Mouse (Mus musculus): ENCODE data around the gene Psmd14. TPM values are rescaled to one million over a fixed set of nuclear protein-coding genes. Genes with fewer than 3 reads are reported as not detected.

Gene Psmd14
- 195 and 197 TPM in 2 replicates for polyA plus RNA-seq (2016; fragmentation: Nextera tagmentation; extraction: Ambion mirVana)

- peak; percentile 96 for ATAC-seq (ENCODE audit: insufficient number of reproducible peaks, insufficient read depth, low FRiP score, low TSS enrichment, low read depth)
- Histone ChIP-seq H3K4me2 (peak within 1 kb of the TSS; percentile 70), H3K4me3 (replicated peaks) (peak within 1 kb of the TSS; percentile 94), H3K27me3 (no peaks in the 10 kb centered on the region), H3K4me1 (replicated peaks) (peaks cover 11% of the 10 kb centered on the region), H3K9me3 (no peaks in the 10 kb centered on the region), H3K36me3 (0 out of 2 replicates have a peak, but pooled peaks cover 5% of the 10 kb centered on the region), H3K27ac (peak within 1 kb of the TSS; percentile 85), H3K9ac (replicated peaks) (peak within 1 kb of the TSS; percentile 87)
- 6% methylated on average over 50 of the region's 52 CpGs for WGBS
Measured at GRCm38 (mm10) chr2:61711108-61712040, at the start of gene Psmd14. TSS of gene Psmd14 (plus strand) at chr2:61711694.

- H3K27ac ChIP-seq: no peak overlapping the region
Measured at GRCm38 (mm10) chr2:61662833-61663232, 48.7 kb upstream of the Psmd14 start.

GRCm38 (mm10) chr2:61663573-61664241, 47.8 kb upstream of the Psmd14 start:
- H3K4me2 ChIP-seq: no peak overlapping the region
- no peak for ATAC-seq (ENCODE audit: insufficient number of reproducible peaks, insufficient read depth, low FRiP score, low TSS enrichment, low read depth)
- no peak overlapping the region for H3K27ac ChIP-seq
- WGBS: 69% methylated on average over 10 of the region's 10 CpGs
- no peaks in the 10 kb centered on the region for H3K9me3 ChIP-seq
- no peak overlapping the region for H3K4me3 ChIP-seq (replicated peaks)
- no peak overlapping the region for H3K9ac ChIP-seq (replicated peaks)
- no peaks in the 10 kb centered on the region; the same call in 1 of the 2 replicates for H3K4me1 ChIP-seq (replicated peaks)
- H3K36me3 ChIP-seq: no peaks in the 10 kb centered on the region
- 0 out of 2 replicates have a peak, but pooled peaks cover 4% of the 10 kb centered on the region for H3K27me3 ChIP-seq

More at GRCm38 (mm10) chr2:61662833-61663232, 48.7 kb upstream of the Psmd14 start:
- Histone ChIP-seq H3K4me1 (replicated peaks) (no peaks in the 10 kb centered on the region; the same call in 1 of the 2 replicates), H3K4me2 (no peak overlapping the region), H3K27me3 (0 out of 2 replicates have a peak, but pooled peaks cover 4% of the 10 kb centered on the region), H3K9ac (replicated peaks) (no peak overlapping the region), H3K4me3 (replicated peaks) (no peak overlapping the region), H3K36me3 (no peaks in the 10 kb centered on the region), H3K9me3 (no peaks in the 10 kb centered on the region)
- no peak for ATAC-seq (ENCODE audit: insufficient number of reproducible peaks, insufficient read depth, low FRiP score, low TSS enrichment, low read depth)
- 87% methylated on average over 10 of the region's 10 CpGs for WGBS

- H3K4me2 ChIP-seq: no peak overlapping the region
- H3K4me3 ChIP-seq (replicated peaks): no peak overlapping the region
- no peaks in the 10 kb centered on the region for H3K27me3 ChIP-seq
- no peaks in the 10 kb centered on the region for H3K9me3 ChIP-seq
- H3K36me3 ChIP-seq: no peaks in the 10 kb centered on the region
- no peak for ATAC-seq (ENCODE audit: insufficient number of reproducible peaks, insufficient read depth, low FRiP score, low TSS enrichment, low read depth)
- no peak overlapping the region for H3K27ac ChIP-seq
- no peak overlapping the region for H3K9ac ChIP-seq (replicated peaks)
- WGBS: 89% methylated on average over 7 of the region's 7 CpGs
- H3K4me1 ChIP-seq (replicated peaks): no peaks in the 10 kb centered on the region
Measured at GRCm38 (mm10) chr2:61667420-61667819, 44.1 kb upstream of the Psmd14 start.

- 27% methylated on average over 4 of the region's 4 CpGs for WGBS
- no peak overlapping the region for H3K9ac ChIP-seq (replicated peaks)
- H3K4me3 ChIP-seq (replicated peaks): no peak overlapping the region
- no peak for ATAC-seq (ENCODE audit: insufficient number of reproducible peaks, insufficient read depth, low FRiP score, low TSS enrichment, low read depth)
- H3K4me2 ChIP-seq: no peak overlapping the region
- no peaks in the 10 kb centered on the region for H3K9me3 ChIP-seq
- H3K4me1 ChIP-seq (replicated peaks): no peaks in the 10 kb centered on the region
- no peaks in the 10 kb centered on the region for H3K27me3 ChIP-seq
- H3K27ac ChIP-seq: no peak overlapping the region
- no peaks in the 10 kb centered on the region for H3K36me3 ChIP-seq
Measured at GRCm38 (mm10) chr2:61668260-61668659, 43.2 kb upstream of the Psmd14 start.

GRCm38 (mm10) chr2:61674555-61674954, 36.9 kb upstream of the Psmd14 start:
- ATAC-seq (ENCODE audit: insufficient number of reproducible peaks, insufficient read depth, low FRiP score, low TSS enrichment, low read depth): no peak
- no peak overlapping the region for H3K4me3 ChIP-seq (replicated peaks)
- no peaks in the 10 kb centered on the region for H3K4me1 ChIP-seq (replicated peaks)
- 91% methylated on average over 3 of the region's 3 CpGs for WGBS
- no peaks in the 10 kb centered on the region for H3K27me3 ChIP-seq
- H3K9ac ChIP-seq (replicated peaks): no peak overlapping the region
- no peak overlapping the region for H3K27ac ChIP-seq
- H3K4me2 ChIP-seq: no peak overlapping the region
- H3K36me3 ChIP-seq: no peaks in the 10 kb centered on the region
- no peaks in the 10 kb centered on the region for H3K9me3 ChIP-seq

GRCm38 (mm10) chr2:61681572-61681971, 29.9 kb upstream of the Psmd14 start:
- no peak for ATAC-seq (ENCODE audit: insufficient number of reproducible peaks, insufficient read depth, low FRiP score, low TSS enrichment, low read depth)

GRCm38 (mm10) chr2:61686533-61686932, 25.0 kb upstream of the Psmd14 start:
- H3K36me3 ChIP-seq: no peaks in the 10 kb centered on the region
- no peak overlapping the region for H3K4me3 ChIP-seq (replicated peaks)
- 82% methylated on average over 1 of the region's 1 CpGs for WGBS
- no peak overlapping the region for H3K27ac ChIP-seq
- no peaks in the 10 kb centered on the region for H3K27me3 ChIP-seq
- H3K9ac ChIP-seq (replicated peaks): no peak overlapping the region
- no peaks in the 10 kb centered on the region for H3K9me3 ChIP-seq
- H3K4me1 ChIP-seq (replicated peaks): no peaks in the 10 kb centered on the region
- no peak overlapping the region for H3K4me2 ChIP-seq
- no peak for ATAC-seq (ENCODE audit: insufficient number of reproducible peaks, insufficient read depth, low FRiP score, low TSS enrichment, low read depth)

More at GRCm38 (mm10) chr2:61681572-61681971, 29.9 kb upstream of the Psmd14 start:
- WGBS: 86% methylated on average over 1 of the region's 1 CpGs
- Histone ChIP-seq H3K4me1 (replicated peaks) (no peaks in the 10 kb centered on the region), H3K27ac (no peak overlapping the region), H3K36me3 (no peaks in the 10 kb centered on the region), H3K9ac (replicated peaks) (no peak overlapping the region), H3K27me3 (no peaks in the 10 kb centered on the region), H3K4me3 (replicated peaks) (no peak overlapping the region), H3K9me3 (no peaks in the 10 kb centered on the region), H3K4me2 (no peak overlapping the region)

- WGBS: 78% methylated on average over 3 of the region's 3 CpGs
- Histone ChIP-seq H3K4me2 (no peak overlapping the region), H3K27ac (no peak overlapping the region), H3K9ac (replicated peaks) (no peak overlapping the region), H3K36me3 (no peaks in the 10 kb centered on the region), H3K9me3 (no peaks in the 10 kb centered on the region), H3K4me3 (replicated peaks) (no peak overlapping the region), H3K4me1 (replicated peaks) (no peaks in the 10 kb centered on the region), H3K27me3 (no peaks in the 10 kb centered on the region)
- ATAC-seq (ENCODE audit: insufficient number of reproducible peaks, insufficient read depth, low FRiP score, low TSS enrichment, low read depth): no peak
Measured at GRCm38 (mm10) chr2:61689086-61689485, 22.4 kb upstream of the Psmd14 start.

GRCm38 (mm10) chr2:61709570-61709969, 1.9 kb upstream of the Psmd14 start:
- 94% methylated on average over 3 of the region's 3 CpGs for WGBS
- no peaks in the 10 kb centered on the region for H3K9me3 ChIP-seq
- no peak overlapping the region for H3K9ac ChIP-seq (replicated peaks)
- no peak overlapping the region for H3K27ac ChIP-seq
- H3K4me3 ChIP-seq (replicated peaks): no peak overlapping the region
- H3K36me3 ChIP-seq: 0 out of 2 replicates have a peak, but pooled peaks cover 5% of the 10 kb centered on the region
- ATAC-seq (ENCODE audit: insufficient number of reproducible peaks, insufficient read depth, low FRiP score, low TSS enrichment, low read depth): no peak
- H3K27me3 ChIP-seq: no peaks in the 10 kb centered on the region
- H3K4me2 ChIP-seq: no peak overlapping the region
- H3K4me1 ChIP-seq (replicated peaks): peaks cover 11% of the 10 kb centered on the region

GRCm38 (mm10) chr2:61712526-61712925, 1.0 kb downstream of the Psmd14 start:
- no peak for ATAC-seq (ENCODE audit: insufficient number of reproducible peaks, insufficient read depth, low FRiP score, low TSS enrichment, low read depth)
- Histone ChIP-seq H3K4me3 (replicated peaks) (peak overlapping the region; percentile 94), H3K27me3 (no peaks in the 10 kb centered on the region), H3K27ac (no peak overlapping the region), H3K9ac (replicated peaks) (peak overlapping the region; percentile 87), H3K36me3 (0 out of 2 replicates have a peak, but pooled peaks cover 5% of the 10 kb centered on the region), H3K9me3 (no peaks in the 10 kb centered on the region), H3K4me1 (replicated peaks) (peaks cover 11% of the 10 kb centered on the region), H3K4me2 (peak overlapping the region; percentile 70)
- WGBS: 44% methylated on average over 3 of the region's 3 CpGs
